Mouse (Mus musculus): ENCODE data around the gene Stard13.

Stard13 gene

DNA sequence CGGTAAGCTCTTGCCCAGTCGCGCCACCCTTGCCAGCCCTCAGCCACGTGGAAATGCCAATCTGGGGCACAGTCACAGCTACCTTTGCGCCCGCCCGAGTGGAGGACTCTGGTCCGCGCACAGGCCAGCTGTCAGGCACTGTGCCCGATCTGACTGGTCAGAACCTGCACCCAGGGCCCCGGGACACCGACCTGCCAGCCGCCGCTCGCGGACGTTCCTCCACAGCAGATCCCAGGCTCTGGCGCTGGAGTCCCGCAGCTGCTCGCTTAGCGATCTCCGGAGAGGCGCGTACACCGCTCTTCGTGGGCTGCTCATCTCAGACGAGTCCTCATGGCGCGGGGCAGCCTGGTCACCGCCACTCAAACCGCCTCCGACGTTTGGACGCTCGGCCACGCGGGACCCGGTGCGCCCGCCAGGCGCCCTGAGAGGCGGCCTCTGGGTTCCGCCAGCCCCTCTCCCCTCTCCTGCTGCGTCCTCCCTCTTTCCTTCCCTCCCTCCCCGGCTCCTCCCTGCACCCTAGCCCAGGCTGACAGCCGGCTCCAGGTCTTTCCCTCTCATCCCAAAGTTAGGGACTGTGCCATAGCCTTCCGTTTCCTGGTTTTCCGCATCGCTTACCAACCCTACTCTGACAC is at the start of gene Stard13:
TSS of gene Stard13 (minus strand) at position 437 of the 632 bp plus-strand sequence.
- no peak for DNase-seq (ENCODE audit: low read depth in 1 of 2, low spot score in 2 of 2)

DNA sequence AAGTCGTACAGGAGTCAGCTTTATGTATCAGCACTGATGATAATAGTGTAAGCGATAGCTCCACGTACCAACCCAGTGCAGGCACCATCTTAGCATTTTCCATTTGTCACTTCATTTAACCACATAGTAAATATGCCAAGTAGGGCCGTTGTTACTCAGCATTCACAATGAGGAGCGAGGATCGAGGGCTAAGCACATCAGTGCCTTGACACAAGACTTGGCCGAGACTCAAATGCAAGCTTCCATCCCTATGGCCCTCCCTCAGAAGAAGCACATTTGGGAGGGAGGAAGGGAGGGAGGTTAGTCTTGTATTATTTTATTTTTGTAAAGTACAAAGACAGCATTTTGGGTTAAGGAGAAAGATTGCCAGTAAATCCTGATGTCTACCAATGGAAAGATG is 45.9 kb upstream of the Stard13 start:
- DNase-seq (ENCODE audit: low read depth in 1 of 2, low spot score in 2 of 2): no peak

DNA sequence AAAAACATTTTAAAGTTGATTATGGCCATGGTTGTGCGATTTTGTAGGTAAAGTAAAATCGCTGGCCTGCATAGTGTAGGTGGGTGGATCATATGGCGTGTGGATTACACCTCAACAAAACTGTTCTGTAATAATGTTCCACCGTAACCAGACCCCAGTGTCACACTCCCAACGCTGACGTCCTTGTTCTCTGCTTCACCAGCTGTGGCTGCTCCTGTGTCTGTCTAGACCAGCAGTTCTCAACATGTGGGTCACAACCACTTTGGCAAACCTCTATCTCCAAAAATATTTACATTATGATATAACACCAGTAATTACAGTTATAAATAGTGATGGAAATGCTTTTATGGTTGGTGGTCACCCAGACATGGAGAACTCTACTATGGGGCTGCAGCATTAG is 44.3 kb upstream of the Stard13 start:
- no peak for DNase-seq (ENCODE audit: low read depth in 1 of 2, low spot score in 2 of 2)

DNA sequence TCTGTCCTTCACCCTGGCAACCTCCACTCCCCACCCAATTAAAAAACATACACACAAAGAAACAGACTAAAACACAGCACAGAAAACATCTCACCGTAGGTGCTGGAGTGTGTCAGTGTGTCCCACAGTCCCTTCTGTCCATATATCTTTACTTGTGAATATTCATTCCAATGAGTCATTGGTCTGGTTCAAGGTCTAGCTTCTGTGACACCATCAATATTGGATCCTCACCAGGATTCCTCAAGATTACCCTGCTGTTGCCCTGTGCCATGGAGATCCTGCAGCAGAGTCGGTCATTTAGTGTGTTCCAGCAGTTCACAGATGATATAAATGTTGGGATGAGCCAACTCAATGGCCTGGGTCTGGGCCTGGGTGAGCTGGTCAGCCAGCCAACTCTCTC is 42.4 kb upstream of the Stard13 start:
- no peak for DNase-seq (ENCODE audit: low read depth in 1 of 2, low spot score in 2 of 2)

GRCm38 (mm10) chr5:151274265-151274664 is 40.6 kb upstream of the Stard13 start:
- no peak for DNase-seq (ENCODE audit: low read depth in 1 of 2, low spot score in 2 of 2)

DNA sequence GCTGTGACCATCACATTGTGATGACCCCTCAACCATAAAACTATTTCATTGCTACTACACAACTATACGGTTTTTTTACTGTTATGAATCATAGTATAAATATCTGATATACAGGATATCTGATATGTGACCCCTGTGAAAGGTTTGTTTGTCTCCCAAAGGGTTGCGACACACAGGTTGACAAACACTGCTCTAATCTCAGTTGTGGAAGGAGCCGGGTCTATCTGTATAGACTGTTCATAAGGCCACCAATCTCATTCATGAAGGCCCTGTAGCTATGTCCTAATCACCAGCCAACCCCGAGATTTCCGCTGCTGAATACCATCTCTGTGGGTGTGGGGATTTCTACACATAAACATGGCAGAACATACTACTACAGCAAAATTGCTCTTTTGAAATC is 37.2 kb upstream of the Stard13 start:
- no peak for DNase-seq (ENCODE audit: low read depth in 1 of 2, low spot score in 2 of 2)

GRCm38 (mm10) chr5:151266896-151267634 is 33.4 kb upstream of the Stard13 start:
- no peak for DNase-seq (ENCODE audit: low read depth in 1 of 2, low spot score in 2 of 2)

- no peak for DNase-seq (ENCODE audit: low read depth in 1 of 2, low spot score in 2 of 2)
Observed at GRCm38 (mm10) chr5:151261558-151261957, 27.9 kb upstream of the Stard13 start.

DNA sequence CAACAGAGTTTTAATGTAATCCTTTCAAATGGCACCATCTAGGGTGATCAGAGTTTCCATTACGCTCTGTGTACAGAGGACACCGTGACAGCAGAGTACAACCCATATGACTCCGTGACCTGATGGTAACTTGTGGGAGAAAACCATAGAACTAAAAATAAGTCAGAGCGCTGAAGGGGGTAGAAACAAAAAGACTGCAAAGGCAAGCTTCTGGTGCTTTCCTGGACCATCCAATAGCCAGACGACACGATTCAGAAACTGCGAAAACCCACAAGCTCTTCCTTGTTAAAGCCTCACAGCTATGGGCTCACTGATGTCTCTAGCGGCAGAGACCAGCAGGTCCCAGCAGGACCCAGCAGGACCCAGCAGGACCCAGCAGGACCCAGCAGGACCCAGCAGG is 18.6 kb upstream of the Stard13 start:
- no peak for DNase-seq (ENCODE audit: low read depth in 1 of 2, low spot score in 2 of 2)

DNA sequence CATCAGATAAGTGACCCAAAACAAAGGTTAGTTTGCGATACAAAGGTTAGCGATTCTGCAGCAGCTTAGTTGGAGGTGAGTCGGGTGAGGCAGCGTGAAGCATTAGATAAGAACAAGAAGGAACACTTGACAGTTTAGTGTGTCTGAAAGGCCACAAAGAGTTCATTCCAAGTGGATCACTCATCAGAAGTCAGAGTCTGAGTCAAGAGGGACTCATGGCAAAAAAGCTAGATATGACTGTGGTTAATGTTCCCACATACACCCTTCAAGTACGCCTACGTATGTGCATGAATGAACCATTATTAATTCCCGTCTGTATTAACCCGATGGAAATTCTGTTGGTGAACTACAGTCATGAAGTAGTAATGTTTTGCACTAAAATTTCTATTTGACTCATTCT is 18.0 kb upstream of the Stard13 start:
- DNase-seq (ENCODE audit: low read depth in 1 of 2, low spot score in 2 of 2): no peak

DNA sequence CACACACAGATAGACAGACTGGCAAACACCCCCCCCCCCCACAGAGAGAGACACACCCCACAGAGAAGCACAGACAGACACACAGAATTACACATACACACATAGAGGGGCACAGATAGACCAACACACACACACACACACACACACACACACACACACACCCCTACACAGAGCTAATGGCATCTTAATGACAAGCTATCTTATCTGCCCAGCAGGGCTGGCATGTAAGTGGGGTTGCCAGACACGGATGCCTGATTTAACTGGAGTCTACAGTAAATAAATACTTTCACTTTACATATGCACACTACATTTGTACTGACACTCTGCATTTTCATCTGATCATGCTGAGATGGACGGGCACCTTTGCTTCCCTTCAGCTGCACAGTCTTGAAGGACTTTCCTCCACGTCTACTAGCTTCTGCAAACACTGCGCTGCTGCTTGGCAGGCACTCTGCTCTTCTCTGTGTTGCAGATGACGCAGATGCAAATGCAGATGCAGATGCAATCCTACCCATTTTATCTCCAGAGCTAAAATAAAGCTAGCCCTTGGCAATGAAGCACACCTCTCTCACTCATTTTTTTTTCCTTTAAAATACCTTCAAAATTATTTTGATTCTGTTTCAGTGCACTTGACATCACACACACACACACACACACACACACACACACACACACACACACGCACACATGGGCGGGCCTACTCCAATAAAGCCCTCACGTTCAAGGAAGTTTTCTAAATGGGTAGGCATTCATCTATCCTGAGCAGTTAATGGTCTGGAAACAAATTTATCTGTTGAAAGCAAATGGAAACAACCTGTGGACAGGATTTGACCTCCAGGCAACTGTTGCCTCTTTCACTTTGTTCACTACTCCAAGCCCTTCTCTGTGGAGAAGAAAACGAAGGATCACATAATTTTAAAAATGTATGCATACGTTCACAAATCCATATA is 15.3 kb upstream of the Stard13 start:
- DNase-seq (ENCODE audit: low read depth in 1 of 2, low spot score in 2 of 2): no peak

DNA sequence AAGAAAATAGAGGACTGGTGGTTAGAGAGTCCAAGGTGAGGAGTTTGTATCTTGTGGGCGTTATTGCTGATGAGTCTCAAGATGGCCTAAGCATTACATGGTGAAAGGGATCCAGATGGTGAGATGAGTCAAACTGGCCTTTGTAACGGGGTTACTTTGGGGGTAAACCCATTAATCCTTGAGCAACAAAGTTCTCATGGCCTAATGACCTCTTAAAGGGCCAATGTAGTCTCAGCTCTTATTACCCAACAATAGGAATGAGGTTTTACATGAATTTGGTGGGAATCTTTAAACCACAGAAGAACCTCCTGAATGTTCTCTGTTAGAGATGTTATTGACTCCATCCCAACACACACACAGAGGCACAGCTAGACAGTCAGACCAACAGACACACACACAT is 14.4 kb upstream of the Stard13 start:
- no peak for DNase-seq (ENCODE audit: low read depth in 1 of 2, low spot score in 2 of 2)

GRCm38 (mm10) chr5:151247115-151247875 is 13.7 kb upstream of the Stard13 start:
- no peak for DNase-seq (ENCODE audit: low read depth in 1 of 2, low spot score in 2 of 2)

DNA sequence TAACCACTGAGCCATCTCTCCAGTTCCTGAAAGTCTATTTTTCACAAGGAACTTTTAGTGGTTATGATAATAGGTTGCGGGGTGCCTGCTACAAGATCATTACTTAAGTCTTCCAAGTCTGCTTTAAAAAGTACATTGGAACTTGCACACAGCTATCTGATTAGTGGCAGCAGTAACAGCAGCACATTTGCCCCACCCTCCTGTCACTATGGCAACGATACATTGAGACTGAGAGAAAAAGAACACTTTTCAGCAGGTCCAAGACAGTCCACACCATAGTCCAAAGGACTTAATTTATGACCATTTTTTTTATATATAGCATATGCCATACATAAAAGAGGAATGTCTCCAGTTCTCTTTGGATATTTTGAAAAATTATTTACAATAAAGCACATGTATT is 12.7 kb upstream of the Stard13 start:
- DNase-seq (ENCODE audit: low read depth in 1 of 2, low spot score in 2 of 2): no peak

- no peak for DNase-seq (ENCODE audit: low read depth in 1 of 2, low spot score in 2 of 2)
Observed at GRCm38 (mm10) chr5:151245571-151245970, 11.9 kb upstream of the Stard13 start.

DNA sequence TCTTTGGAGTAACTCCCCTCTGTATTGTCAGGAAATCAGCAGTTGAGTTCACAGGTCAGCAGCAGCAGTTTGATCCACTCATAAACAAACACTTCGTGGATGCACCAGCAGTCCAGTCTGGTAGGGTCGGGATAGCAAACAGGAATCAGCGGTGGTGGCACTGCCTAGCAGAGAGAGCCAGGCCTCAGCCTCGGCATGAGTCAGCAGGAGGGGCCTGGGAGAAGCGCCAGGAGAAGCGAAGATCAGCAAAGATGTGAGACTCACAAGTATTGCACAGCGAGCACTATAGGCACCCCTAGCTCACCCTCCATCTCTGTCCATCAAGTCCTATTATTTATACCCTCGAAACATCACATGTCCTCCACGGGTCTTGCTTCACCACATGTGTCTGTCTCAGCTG is 5.1 kb upstream of the Stard13 start:
- DNase-seq (ENCODE audit: low read depth in 1 of 2, low spot score in 2 of 2): no peak

DNA sequence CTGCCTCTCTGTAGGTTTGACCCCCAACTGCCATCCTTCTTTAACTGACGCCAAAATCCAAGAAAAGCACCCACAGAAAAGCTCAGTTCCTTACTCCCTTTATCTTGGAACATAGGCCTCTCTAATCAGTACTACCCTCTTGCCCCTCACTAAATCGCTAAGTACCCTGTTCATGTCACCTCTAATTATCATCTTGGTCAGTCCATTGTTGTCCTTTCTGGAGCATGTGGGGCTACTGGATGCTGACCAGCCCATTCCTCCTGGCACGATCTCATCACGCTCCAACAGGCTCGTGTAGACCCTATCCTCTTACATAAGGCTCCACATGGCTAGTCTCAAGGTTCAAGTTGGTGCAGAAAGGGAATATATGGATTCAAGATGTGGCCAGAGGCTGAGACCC is 2.8 kb upstream of the Stard13 start:
- DNase-seq (ENCODE audit: low read depth in 1 of 2, low spot score in 2 of 2): no peak

GRCm38 (mm10) chr5:151232576-151233299 is 898 bp downstream of the Stard13 start:
- DNase-seq (ENCODE audit: low read depth in 1 of 2, low spot score in 2 of 2): no peak

- no peak for DNase-seq (ENCODE audit: low read depth in 1 of 2, low spot score in 2 of 2)
Observed at GRCm38 (mm10) chr5:151231861-151232260, 1.8 kb downstream of the Stard13 start.

DNA sequence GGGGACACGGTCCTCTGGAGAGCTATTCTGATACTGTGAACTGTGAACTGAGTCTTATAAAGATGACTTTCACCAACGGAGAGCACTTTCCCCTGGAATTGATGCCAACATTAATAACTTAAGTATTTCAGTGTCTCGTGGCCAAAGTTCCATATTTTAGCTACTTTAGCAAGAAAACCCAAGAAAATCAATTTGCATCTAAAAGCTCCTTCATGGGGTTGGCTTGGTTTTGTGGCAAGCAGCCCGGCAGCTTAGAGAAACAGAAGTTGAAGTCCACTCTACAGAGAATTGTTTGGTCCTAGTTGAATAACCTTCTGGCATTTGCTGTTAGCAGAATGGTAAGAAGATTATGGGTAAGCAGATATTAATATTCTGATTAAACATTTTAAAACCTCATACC is 2.2 kb downstream of the Stard13 start:
- DNase-seq (ENCODE audit: low read depth in 1 of 2, low spot score in 2 of 2): no peak

All from monocyte, adult 2 months (primary cell).